Mouse (Mus musculus) forebrain, embryonic 12.5 days (tissue): ENCODE measurements at regions not wholly inside any gene's neighbourhood (a gene's known extent, or its start where the extent isn't known, plus 50 kb on each side); places are given as distances from the start of the nearest gene placed in this dataset.

Experiments used
- ATAC-seq: fragments of 200-750 bp; cut with Nextera tagmentation; 2 replicates; pipeline ENCODE4 v1.8.0; 2017; ENCODE audit warnings: moderate TSS enrichment; ENCODE audit not compliant: low FRiP score
- H3K27ac ChIP-seq: fragments of 300-500 bp; sonication (generic); 2 replicates; pipeline ENCODE4 v1.5.1; 2016; ENCODE audit warnings: mild to moderate bottlenecking
- H3K27me3 ChIP-seq: fragments of 300-500 bp; sonication (generic); 2 replicates; pipeline ENCODE4 v1.6.1; 2016; ENCODE audit warnings: mild to moderate bottlenecking
- H3K36me3 ChIP-seq: fragments of 300-500 bp; sonication (generic); replicated peaks from 2 replicates; pipeline ENCODE4 v1.6.1; 2016; ENCODE audit warnings: mild to moderate bottlenecking
- H3K4me1 ChIP-seq: fragments of 300-500 bp; sonication (generic); 2 replicates; pipeline ENCODE4 v1.6.1; 2016
- H3K4me2 ChIP-seq: fragments of 300-500 bp; sonication (generic); 2 replicates; pipeline ENCODE4 v1.6.1; 2016; ENCODE audit warnings: mild to moderate bottlenecking, moderate library complexity
- H3K4me3 ChIP-seq: fragments of 300-500 bp; sonication (generic); replicated peaks from 2 replicates; pipeline ENCODE4 v1.5.1; 2016; ENCODE audit warnings: mild to moderate bottlenecking
- H3K9ac ChIP-seq: fragments of 300-500 bp; sonication (generic); 2 replicates; pipeline ENCODE4 v1.6.1; 2016; ENCODE audit warnings: mild to moderate bottlenecking
- H3K9me3 ChIP-seq: fragments of 300-500 bp; sonication (generic); 2 replicates; pipeline ENCODE4 v1.6.1; 2016
- WGBS: fragments of 180-500 bp; shearing (Covaris S2); methylation state at CpG from one replicate; pipeline ENCODE4 v1.1.7; 2016; 5-methylcytosine and 5-hydroxymethylcytosine counted together

DNA sequence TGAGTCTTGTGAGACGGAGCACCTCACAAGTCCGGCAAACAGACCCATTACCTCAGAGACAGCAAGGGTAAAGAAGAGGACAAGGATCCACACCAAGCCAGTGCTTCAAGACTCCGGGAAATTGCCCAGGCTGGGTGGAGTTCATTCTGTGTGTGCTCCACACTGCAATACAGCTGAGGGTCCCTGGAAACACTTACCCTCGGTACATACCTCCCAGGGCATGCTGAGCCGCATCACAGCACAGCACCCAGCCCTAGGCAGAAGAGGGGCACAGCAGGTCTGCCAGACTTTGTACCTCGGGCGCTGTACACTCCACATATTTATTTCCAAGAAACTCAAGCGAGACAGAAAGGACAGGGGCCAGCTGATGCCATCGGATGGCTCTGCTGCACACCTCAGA is 54.5 kb upstream of the Cmc1 start:
- Histone ChIP-seq H3K27me3 (no peaks in the 10 kb centered on the region), H3K4me2 (no peak overlapping the region), H3K4me1 (no peaks in the 10 kb centered on the region), H3K9me3 (no peaks in the 10 kb centered on the region), H3K4me3 (no peak overlapping the region), H3K36me3 (no peaks in the 10 kb centered on the region), H3K27ac (no peak overlapping the region), H3K9ac (no peak overlapping the region)
- WGBS: 90% methylated on average over 9 of the region's 9 CpGs
- no peak for ATAC-seq

DNA sequence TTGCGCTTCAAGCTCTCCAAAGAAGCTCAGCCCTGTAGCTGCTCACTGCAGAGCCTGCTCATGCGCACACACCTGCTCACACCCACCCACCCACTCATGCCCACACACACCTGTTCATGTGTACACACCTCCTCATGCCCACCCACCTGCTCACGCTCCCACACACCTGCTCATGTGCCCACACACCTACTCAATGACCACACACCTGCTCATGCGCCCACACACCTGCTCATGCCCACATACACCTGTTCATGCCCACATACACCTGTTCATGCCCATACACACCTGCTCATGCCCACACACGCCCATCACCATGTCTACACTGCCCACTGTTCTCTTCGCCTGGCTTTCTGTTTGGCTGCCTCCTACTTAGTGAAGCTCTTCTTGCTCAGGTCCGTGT is 56.5 kb upstream of the Cmc1 start:
- Histone ChIP-seq H3K4me3 (no peak overlapping the region), H3K4me2 (no peak overlapping the region), H3K27me3 (no peaks in the 10 kb centered on the region), H3K36me3 (no peaks in the 10 kb centered on the region), H3K27ac (no peak overlapping the region), H3K9ac (no peak overlapping the region), H3K4me1 (no peaks in the 10 kb centered on the region), H3K9me3 (no peaks in the 10 kb centered on the region)
- ATAC-seq: no peak
- 90% methylated on average over 7 of the region's 7 CpGs for WGBS

DNA sequence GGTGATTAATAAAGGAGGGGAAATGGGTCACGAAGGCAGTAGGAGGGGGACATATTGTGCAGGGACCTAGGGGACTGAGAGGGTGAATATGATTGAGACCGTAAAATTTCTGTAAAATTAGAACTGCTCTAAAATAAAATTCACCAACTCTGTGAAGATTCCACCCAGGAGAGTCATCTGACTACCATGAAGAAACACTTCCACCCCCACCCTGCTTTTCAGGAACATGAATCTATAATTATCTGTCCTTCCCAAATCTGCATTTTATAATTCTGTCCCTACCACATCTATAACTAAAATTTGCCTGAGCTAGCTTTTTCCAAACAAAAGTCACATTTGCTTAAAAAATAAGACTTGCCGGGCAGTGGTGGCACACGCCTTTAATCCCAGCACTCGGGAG is 69.7 kb upstream of the Cmc1 start:
- no peak overlapping the region for H3K4me2 ChIP-seq
- H3K27ac ChIP-seq: no peak overlapping the region
- H3K4me1 ChIP-seq: no peaks in the 10 kb centered on the region
- H3K9ac ChIP-seq: no peak overlapping the region
- H3K4me3 ChIP-seq: no peak overlapping the region
- 92% methylated on average over 5 of the region's 5 CpGs for WGBS
- H3K36me3 ChIP-seq: no peaks in the 10 kb centered on the region
- no peaks in the 10 kb centered on the region for H3K9me3 ChIP-seq
- no peak for ATAC-seq
- no peaks in the 10 kb centered on the region for H3K27me3 ChIP-seq

DNA sequence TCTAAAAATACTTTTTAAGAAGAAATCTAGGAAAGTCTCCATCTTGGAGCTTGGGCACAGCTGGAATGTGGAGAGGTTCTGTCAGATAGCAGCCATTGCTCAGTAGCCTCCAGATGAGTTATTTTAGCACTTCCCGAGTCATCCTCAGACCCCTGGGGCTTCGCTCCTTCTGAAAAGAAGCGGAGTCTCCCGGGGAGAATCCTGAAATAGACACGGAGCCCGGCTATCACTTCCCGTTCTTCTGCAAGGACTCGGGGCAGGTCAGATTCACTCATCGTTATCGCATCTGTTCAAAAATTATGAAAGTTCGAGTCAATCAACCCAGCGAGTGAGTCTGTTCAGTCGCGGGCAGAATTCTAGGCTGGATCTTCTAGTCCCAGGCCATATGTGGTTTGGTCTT is 71.2 kb upstream of the Cmc1 start:
- Histone ChIP-seq H3K9me3 (no peaks in the 10 kb centered on the region), H3K27ac (no peak overlapping the region)

DNA sequence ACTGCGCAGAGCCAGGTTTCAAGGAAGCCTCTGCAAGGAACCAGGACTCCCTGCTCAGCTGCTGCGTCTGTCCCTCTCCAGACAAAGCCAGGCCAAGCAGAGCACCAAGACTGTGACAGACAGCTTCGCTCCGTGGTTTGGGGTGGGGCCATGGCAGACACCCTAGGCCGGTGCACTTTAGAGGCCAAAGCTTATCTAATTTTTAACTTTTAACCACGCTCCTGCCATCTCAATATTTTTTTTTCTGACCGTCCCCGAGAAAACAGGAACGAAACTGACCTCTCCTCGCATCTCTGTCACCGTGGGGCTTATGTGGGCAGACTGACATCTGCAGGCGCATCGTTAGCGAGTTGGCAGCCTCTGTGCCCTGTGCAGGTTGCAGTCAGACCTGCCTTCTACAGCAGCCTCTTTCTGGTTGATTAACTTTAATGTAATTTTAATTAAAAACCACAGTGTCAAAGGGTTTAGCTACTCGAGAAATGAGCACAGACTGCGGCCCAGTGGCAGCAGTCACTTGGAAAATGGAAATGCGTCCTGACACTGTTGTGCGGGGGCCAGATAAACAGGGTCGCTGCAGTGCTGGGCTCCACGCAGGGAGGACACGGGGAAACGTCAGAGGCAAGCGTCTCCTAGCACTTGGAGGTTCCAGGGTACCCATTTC is 77.6 kb upstream of the Cmc1 start:
- Histone ChIP-seq H3K9me3 (no peaks in the 10 kb centered on the region), H3K4me2 (peak overlapping the region; percentile 22; the same call in 1 of the 2 replicates), H3K4me3 (no peak overlapping the region), H3K27ac (peak overlapping the region; percentile 81), H3K36me3 (no peaks in the 10 kb centered on the region), H3K9ac (no peak overlapping the region), H3K27me3 (no peaks in the 10 kb centered on the region), H3K4me1 (peaks cover 22% of the 10 kb centered on the region)
- ATAC-seq: peak; percentile 69; the same call in 1 of the 2 replicates
- 42% methylated on average over 23 of the region's 23 CpGs for WGBS

More for the DNA sequence above, 71.2 kb upstream of the Cmc1 start:
- H3K27me3 ChIP-seq: no peaks in the 10 kb centered on the region
- WGBS: 85% methylated on average over 14 of the region's 14 CpGs
- H3K36me3 ChIP-seq: no peaks in the 10 kb centered on the region
- no peak overlapping the region for H3K9ac ChIP-seq
- no peak overlapping the region for H3K4me2 ChIP-seq
- no peak overlapping the region for H3K4me3 ChIP-seq
- ATAC-seq: no peak
- H3K4me1 ChIP-seq: no peaks in the 10 kb centered on the region

DNA sequence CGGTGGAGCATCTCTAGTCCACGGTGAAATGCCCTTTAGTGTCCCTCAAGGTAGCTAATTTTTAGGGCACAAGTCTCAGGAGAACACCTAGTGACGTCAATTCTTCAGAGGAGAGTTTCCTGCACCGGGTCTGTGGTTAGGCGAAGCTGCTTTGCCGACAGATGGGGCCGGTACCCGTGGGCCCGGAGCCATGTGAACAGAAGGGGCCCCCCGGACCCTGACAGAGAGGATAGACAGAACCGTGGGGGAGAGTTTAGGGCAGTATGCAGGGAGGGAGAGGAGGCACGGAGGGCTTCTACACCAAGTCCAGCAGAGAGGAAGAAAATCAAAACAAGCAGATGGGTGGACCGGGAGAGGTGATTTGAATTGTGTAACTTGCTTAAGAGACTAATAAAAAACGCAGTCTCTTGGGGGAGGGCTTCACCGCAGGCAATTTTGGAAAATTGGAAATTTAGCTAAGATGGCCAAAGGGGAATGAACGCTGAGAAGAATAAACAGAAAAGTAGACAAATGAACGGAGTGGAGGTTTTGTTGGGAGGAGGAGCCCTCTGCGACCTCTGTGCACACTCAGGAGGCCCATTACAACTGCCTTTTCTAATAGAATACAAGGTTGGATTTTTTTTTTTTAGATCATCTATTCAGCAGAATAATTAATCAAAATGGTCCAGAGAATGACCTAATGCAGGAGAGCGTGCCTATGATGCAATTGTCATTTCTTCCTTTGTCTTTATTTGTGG is 78.9 kb upstream of the Cmc1 start:
- no peaks in the 10 kb centered on the region for H3K27me3 ChIP-seq
- H3K9me3 ChIP-seq: no peaks in the 10 kb centered on the region
- H3K4me1 ChIP-seq: peaks cover 22% of the 10 kb centered on the region
- H3K9ac ChIP-seq: no peak overlapping the region
- H3K27ac ChIP-seq: peak overlapping the region; percentile 51
- no peaks in the 10 kb centered on the region for H3K36me3 ChIP-seq
- H3K4me2 ChIP-seq: no peak overlapping the region
- peak; percentile 71; the same call in 1 of the 2 replicates for ATAC-seq
- WGBS: 53% methylated on average over 19 of the region's 19 CpGs
- H3K4me3 ChIP-seq: no peak overlapping the region

DNA sequence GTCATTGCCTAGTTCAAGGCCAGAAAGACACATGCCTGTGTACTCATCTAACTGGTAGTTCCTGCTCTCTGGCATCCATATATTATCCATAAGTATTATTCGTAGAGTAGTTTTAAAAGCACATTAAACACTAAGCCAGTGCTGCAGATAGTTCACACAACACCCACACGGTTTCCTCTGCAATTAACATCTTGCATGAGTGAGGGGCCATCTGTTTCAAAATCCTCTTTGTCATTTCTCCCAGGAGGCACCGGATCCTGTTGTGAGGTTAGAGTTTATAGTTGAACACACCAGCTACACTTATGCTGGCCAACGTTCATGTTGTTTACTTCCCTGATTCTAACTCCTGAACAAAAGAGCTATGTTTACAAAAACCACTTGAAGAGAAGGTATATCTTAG is 90.7 kb upstream of the Cmc1 start:
- no peak overlapping the region for H3K9ac ChIP-seq
- no peak overlapping the region for H3K27ac ChIP-seq
- H3K9me3 ChIP-seq: no peaks in the 10 kb centered on the region
- H3K4me3 ChIP-seq: no peak overlapping the region
- ATAC-seq: no peak
- peaks cover 4% of the 10 kb centered on the region; the same call in 1 of the 2 replicates for H3K27me3 ChIP-seq
- 60% methylated on average over 4 of the region's 4 CpGs for WGBS
- H3K4me1 ChIP-seq: peaks cover 5% of the 10 kb centered on the region; the same call in 1 of the 2 replicates
- no peak overlapping the region for H3K4me2 ChIP-seq
- no peaks in the 10 kb centered on the region for H3K36me3 ChIP-seq

DNA sequence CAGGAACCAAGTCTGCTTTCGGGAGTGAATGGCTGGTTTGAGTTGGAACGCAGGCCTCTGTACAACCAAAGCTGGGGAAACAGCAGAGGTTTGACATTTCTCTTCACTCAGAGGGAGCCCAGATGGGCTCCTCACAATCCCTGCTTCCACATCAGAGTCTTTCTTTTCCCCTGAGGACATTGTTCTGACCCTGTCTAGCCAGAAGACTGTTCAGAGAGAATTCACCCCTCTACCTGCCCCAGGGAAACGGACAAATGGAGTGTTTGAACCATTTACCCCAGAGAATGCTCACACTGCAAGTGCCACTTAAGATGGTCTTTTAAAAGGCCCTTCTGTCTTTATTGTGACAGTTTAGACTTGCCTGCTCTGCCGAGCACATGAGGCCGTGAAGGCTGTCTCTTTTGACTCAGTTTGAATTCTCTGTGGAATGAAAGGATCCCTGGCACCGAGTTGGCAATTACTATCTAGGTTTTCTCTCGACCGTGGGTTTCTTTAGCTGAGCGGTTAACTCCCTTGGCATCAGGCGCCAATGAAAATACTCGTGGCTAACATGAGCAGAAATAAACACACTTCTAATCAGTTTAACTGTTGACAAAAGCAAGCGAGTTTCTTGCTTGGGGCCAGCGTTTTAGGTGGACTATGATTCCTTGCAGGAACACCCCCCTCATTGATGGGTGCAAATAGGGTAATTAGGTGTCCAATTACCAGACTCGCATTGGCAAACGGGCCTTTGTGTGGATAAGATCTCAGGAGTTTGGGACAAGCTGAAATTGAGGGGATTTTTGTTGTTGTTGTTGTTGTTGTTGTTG is 97.0 kb upstream of the Cmc1 start:
- no peak overlapping the region for H3K4me3 ChIP-seq

DNA sequence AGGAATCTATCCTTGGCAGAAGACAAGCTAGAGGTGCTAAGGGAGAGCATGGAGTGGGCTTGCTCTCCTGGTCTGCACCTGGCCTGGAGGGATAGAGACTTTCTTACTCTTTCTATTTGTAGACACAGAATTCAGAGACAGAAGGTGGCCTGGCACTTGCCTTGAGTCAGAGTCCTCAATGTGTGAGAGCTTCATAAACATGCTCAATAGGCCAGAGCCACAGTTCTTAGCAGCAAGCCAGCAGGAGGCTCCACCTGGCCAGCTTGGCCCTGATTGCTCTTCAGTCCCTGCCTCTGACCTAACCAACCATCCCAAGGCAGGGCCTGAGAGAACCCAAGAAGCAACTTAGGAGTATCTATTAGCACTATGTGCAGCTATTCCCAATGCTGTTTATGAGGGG is 103.9 kb upstream of the Cmc1 start:
- H3K9me3 ChIP-seq: no peaks in the 10 kb centered on the region
- H3K4me3 ChIP-seq: no peak overlapping the region
- H3K4me1 ChIP-seq: peaks cover 21% of the 10 kb centered on the region
- H3K9ac ChIP-seq: no peak overlapping the region
- H3K4me2 ChIP-seq: no peak overlapping the region
- H3K27me3 ChIP-seq: peaks cover 66% of the 10 kb centered on the region
- no peak for ATAC-seq
- H3K36me3 ChIP-seq: no peaks in the 10 kb centered on the region
- H3K27ac ChIP-seq: no peak overlapping the region

More for the DNA sequence above, 97.0 kb upstream of the Cmc1 start:
- H3K4me1 ChIP-seq: peaks cover 15% of the 10 kb centered on the region
- no peak overlapping the region for H3K9ac ChIP-seq
- peak overlapping the region; percentile 69 for H3K27ac ChIP-seq
- no peaks in the 10 kb centered on the region for H3K36me3 ChIP-seq
- H3K9me3 ChIP-seq: no peaks in the 10 kb centered on the region
- H3K4me2 ChIP-seq: peak overlapping the region; percentile 8
- 16% methylated on average over 15 of the region's 15 CpGs for WGBS
- ATAC-seq: peak; percentile 82; the same call in 1 of the 2 replicates
- peaks cover 35% of the 10 kb centered on the region for H3K27me3 ChIP-seq

DNA sequence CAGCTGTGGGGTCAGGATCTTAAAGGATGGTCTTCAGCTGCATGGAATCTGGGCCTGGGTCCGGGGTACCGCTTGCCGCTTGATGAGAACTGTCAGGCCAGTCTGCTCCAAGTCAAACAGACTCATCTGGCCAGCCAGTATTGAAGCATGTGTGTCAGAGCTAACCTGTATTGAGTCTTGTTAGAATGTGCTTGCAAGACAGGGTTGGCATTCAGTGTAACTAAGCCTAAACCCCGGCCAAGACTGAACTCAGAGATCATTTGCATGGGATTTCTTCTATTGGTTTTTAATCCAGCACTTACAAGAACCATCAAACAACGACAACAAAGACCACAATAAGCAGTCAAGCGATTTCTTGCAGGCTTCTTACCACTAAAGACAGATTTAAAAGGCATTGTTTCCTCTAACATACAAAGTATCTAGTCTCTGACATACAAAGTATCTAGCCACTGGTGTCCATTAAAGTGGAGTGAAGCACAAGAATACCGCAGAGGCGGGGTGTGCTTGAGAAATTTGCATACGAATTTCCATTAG is 105.3 kb upstream of the Cmc1 start:
- ATAC-seq: peak; percentile 58
- Histone ChIP-seq H3K4me2 (no peak overlapping the region), H3K36me3 (no peaks in the 10 kb centered on the region), H3K27ac (peak overlapping the region; percentile 75), H3K4me1 (peaks cover 21% of the 10 kb centered on the region), H3K9me3 (no peaks in the 10 kb centered on the region), H3K9ac (no peak overlapping the region), H3K4me3 (no peak overlapping the region), H3K27me3 (peaks cover 66% of the 10 kb centered on the region)
- WGBS: 14% methylated on average over 9 of the region's 9 CpGs

DNA sequence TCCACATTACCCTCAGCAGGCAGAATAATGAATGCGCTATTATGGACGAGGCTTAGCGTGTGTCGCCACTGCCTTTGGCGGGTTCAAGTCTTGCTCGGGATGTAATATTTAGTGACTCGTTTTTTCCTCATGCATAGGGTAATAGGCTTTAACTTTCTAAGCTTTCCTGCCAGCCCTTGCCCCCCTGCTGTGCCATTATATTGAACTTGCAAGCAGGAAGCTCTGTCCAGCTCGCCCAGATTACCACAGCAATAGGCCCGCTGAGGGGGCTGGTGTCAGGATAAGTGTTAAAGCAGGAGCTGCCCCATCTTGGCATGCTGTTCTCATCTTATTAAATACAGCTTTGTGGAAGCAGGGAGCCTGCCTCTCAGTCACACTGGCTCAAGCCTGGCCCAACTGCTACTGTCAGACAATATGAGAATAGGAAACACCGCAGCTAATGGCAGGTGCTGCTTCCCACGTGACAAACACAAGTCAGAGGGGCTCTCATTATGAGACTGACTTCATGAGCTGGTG is 105.8 kb upstream of the Cmc1 start:
- no peaks in the 10 kb centered on the region for H3K36me3 ChIP-seq
- peak overlapping the region; percentile 75 for H3K27ac ChIP-seq
- H3K4me2 ChIP-seq: no peak overlapping the region
- 2% methylated on average over 11 of the region's 11 CpGs for WGBS
- H3K27me3 ChIP-seq: peaks cover 69% of the 10 kb centered on the region
- H3K4me3 ChIP-seq: no peak overlapping the region
- H3K4me1 ChIP-seq: peaks cover 21% of the 10 kb centered on the region
- no peaks in the 10 kb centered on the region for H3K9me3 ChIP-seq
- no peak overlapping the region for H3K9ac ChIP-seq
- ATAC-seq: peak; percentile 92

DNA sequence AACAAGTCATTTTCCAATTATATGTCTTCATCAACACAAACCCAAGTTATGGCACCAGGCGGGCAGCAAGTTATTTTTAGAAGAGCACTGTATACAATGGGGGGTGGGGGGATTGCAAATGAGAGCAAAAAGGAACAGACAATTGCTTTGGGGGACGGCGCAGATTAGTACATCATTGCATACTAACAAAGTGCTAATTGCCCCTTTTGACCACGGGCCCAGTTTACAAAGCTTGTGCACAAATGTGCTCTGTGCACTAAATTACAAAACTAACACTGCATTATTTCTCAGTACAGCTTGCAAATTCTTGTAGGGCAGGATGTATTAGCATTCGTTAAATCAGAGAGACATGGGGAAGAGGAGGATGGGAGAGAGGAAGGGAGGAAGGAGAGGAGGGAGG is 116.3 kb upstream of the Cmc1 start:
- WGBS: 25% methylated on average over 5 of the region's 5 CpGs
- H3K4me2 ChIP-seq: no peak overlapping the region

More for the DNA sequence above, 116.3 kb upstream of the Cmc1 start:
- H3K4me3 ChIP-seq: no peak overlapping the region
- no peaks in the 10 kb centered on the region for H3K36me3 ChIP-seq
- ATAC-seq: peak; percentile 41; the same call in 1 of the 2 replicates
- H3K4me1 ChIP-seq: peaks cover 13% of the 10 kb centered on the region
- no peak overlapping the region for H3K27ac ChIP-seq
- peaks cover 17% of the 10 kb centered on the region; the same call in 1 of the 2 replicates for H3K27me3 ChIP-seq
- H3K9me3 ChIP-seq: no peaks in the 10 kb centered on the region
- H3K9ac ChIP-seq: no peak overlapping the region
